Mouse (Mus musculus): Measurements from ENCODE around the gene Muc4. TPM values are rescaled to one million over a fixed set of nuclear protein-coding genes. Genes with fewer than 3 reads are reported as not detected.

Muc4 gene
- polyA plus RNA-seq, 1 experiment from 2014 or later, result 0.22 TPM

- 82% methylated on average over 6 of the region's 6 CpGs for WGBS
- Histone ChIP-seq H3K36me3 (ENCODE audit: control insufficient read depth, insufficient read depth, low read length) (no peaks in the 10 kb centered on the region), H3K9me3 (ENCODE audit: control insufficient read depth, low read length) (no peaks in the 10 kb centered on the region), H3K4me2 (replicated peaks; ENCODE audit: low read depth, low read length) (no peak overlapping the region), H3K27me3 (ENCODE audit: control insufficient read depth, insufficient read depth, low read length) (no peaks in the 10 kb centered on the region; the same call in 1 of the 2 replicates), H3K9ac (ENCODE audit: low read depth, low read length) (no peak overlapping the region), H3K4me3 (ENCODE audit: low read depth, low read length) (no peak overlapping the region), H3K4me1 (replicated peaks; ENCODE audit: control insufficient read depth, insufficient read depth, low read length) (no peaks in the 10 kb centered on the region), H3K27ac (ENCODE audit: low read depth, low read length) (no peak overlapping the region)
- no peak for ATAC-seq (ENCODE audit: low FRiP score)
- no peak for DNase-seq (ENCODE audit: low spot score)
Observed at GRCm38 (mm10) chr16:32803252-32803853, 67.7 kb downstream of the Muc4 start.

- no peaks in the 10 kb centered on the region for H3K36me3 ChIP-seq (ENCODE audit: control insufficient read depth, insufficient read depth, low read length)
- no peak overlapping the region for H3K9ac ChIP-seq (ENCODE audit: low read depth, low read length)
Observed at GRCm38 (mm10) chr16:32803901-32804300, 68.2 kb downstream of the Muc4 start.

GRCm38 (mm10) chr16:32805151-32805550 lies 69.5 kb downstream of the Muc4 start:
- no peaks in the 10 kb centered on the region; the same call in 1 of the 2 replicates for H3K27me3 ChIP-seq (ENCODE audit: control insufficient read depth, insufficient read depth, low read length)
- ATAC-seq (ENCODE audit: low FRiP score), result no peak
- no peak overlapping the region for H3K27ac ChIP-seq (ENCODE audit: low read depth, low read length)
- no peak overlapping the region for H3K9ac ChIP-seq (ENCODE audit: low read depth, low read length)
- WGBS, result 89% methylated on average over 7 of the region's 7 CpGs
- no peak overlapping the region for H3K4me2 ChIP-seq (replicated peaks; ENCODE audit: low read depth, low read length)
- DNase-seq (ENCODE audit: low spot score), result no peak
- no peaks in the 10 kb centered on the region for H3K9me3 ChIP-seq (ENCODE audit: control insufficient read depth, low read length)
- H3K36me3 ChIP-seq (ENCODE audit: control insufficient read depth, insufficient read depth, low read length), result no peaks in the 10 kb centered on the region
- H3K4me3 ChIP-seq (ENCODE audit: low read depth, low read length), result no peak overlapping the region
- H3K4me1 ChIP-seq (replicated peaks; ENCODE audit: control insufficient read depth, insufficient read depth, low read length), result no peaks in the 10 kb centered on the region

More at GRCm38 (mm10) chr16:32803901-32804300, 68.2 kb downstream of the Muc4 start:
- Histone ChIP-seq H3K4me2 (replicated peaks; ENCODE audit: low read depth, low read length) (no peak overlapping the region), H3K27me3 (ENCODE audit: control insufficient read depth, insufficient read depth, low read length) (no peaks in the 10 kb centered on the region; the same call in 1 of the 2 replicates), H3K27ac (ENCODE audit: low read depth, low read length) (no peak overlapping the region), H3K4me3 (ENCODE audit: low read depth, low read length) (no peak overlapping the region), H3K4me1 (replicated peaks; ENCODE audit: control insufficient read depth, insufficient read depth, low read length) (no peaks in the 10 kb centered on the region), H3K9me3 (ENCODE audit: control insufficient read depth, low read length) (no peaks in the 10 kb centered on the region)
- 53% methylated on average over 5 of the region's 5 CpGs for WGBS
- DNase-seq (ENCODE audit: low spot score) (no peak), ATAC-seq (ENCODE audit: low FRiP score) (no peak)

- Histone ChIP-seq H3K4me3 (ENCODE audit: low read depth, low read length) (no peak overlapping the region), H3K27me3 (ENCODE audit: control insufficient read depth, insufficient read depth, low read length) (no peaks in the 10 kb centered on the region; the same call in 1 of the 2 replicates), H3K27ac (ENCODE audit: low read depth, low read length) (no peak overlapping the region), H3K9me3 (ENCODE audit: control insufficient read depth, low read length) (no peaks in the 10 kb centered on the region), H3K36me3 (ENCODE audit: control insufficient read depth, insufficient read depth, low read length) (no peaks in the 10 kb centered on the region), H3K4me2 (replicated peaks; ENCODE audit: low read depth, low read length) (no peak overlapping the region), H3K4me1 (replicated peaks; ENCODE audit: control insufficient read depth, insufficient read depth, low read length) (no peaks in the 10 kb centered on the region), H3K9ac (ENCODE audit: low read depth, low read length) (no peak overlapping the region)
- ATAC-seq (ENCODE audit: low FRiP score) (no peak), DNase-seq (ENCODE audit: low spot score) (no peak)
- WGBS, result 58% methylated on average over 8 of the region's 8 CpGs
Observed at GRCm38 (mm10) chr16:32807408-32808185, 71.9 kb downstream of the Muc4 start.

GRCm38 (mm10) chr16:32810321-32810720 lies 74.6 kb downstream of the Muc4 start, which contains the start of gene Smbd1:
Gene Smbd1, minus strand, starts transcription at chr16:32810477.
- no peaks in the 10 kb centered on the region for H3K4me1 ChIP-seq (replicated peaks; ENCODE audit: control insufficient read depth, insufficient read depth, low read length)
- H3K36me3 ChIP-seq (ENCODE audit: control insufficient read depth, insufficient read depth, low read length), result no peaks in the 10 kb centered on the region
- H3K9ac ChIP-seq (ENCODE audit: low read depth, low read length), result no peak within 1 kb of the TSS
- no peak within 1 kb of the TSS for H3K4me2 ChIP-seq (replicated peaks; ENCODE audit: low read depth, low read length)
- ATAC-seq (ENCODE audit: low FRiP score) (no peak), DNase-seq (ENCODE audit: low spot score) (no peak)
- H3K27ac ChIP-seq (ENCODE audit: low read depth, low read length), result no peak within 1 kb of the TSS
- no peaks in the 10 kb centered on the region for H3K9me3 ChIP-seq (ENCODE audit: control insufficient read depth, low read length)
- H3K27me3 ChIP-seq (ENCODE audit: control insufficient read depth, insufficient read depth, low read length), result no peaks in the 10 kb centered on the region; the same call in 1 of the 2 replicates
- H3K4me3 ChIP-seq (ENCODE audit: low read depth, low read length), result no peak within 1 kb of the TSS
- 93% methylated on average over 4 of the region's 4 CpGs for WGBS

- 4% methylated on average over 9 of the region's 9 CpGs for WGBS
- DNase-seq (ENCODE audit: low spot score) (peak; percentile 91), ATAC-seq (ENCODE audit: low FRiP score) (no peak)
- no peak overlapping the region for H3K4me2 ChIP-seq (replicated peaks; ENCODE audit: low read depth, low read length)
- H3K36me3 ChIP-seq (ENCODE audit: control insufficient read depth, insufficient read depth, low read length), result no peaks in the 10 kb centered on the region
- no peaks in the 10 kb centered on the region for H3K27me3 ChIP-seq (ENCODE audit: control insufficient read depth, insufficient read depth, low read length)
- H3K4me1 ChIP-seq (replicated peaks; ENCODE audit: control insufficient read depth, insufficient read depth, low read length), result no peaks in the 10 kb centered on the region
- H3K4me3 ChIP-seq (ENCODE audit: low read depth, low read length), result no peak overlapping the region
- H3K27ac ChIP-seq (ENCODE audit: low read depth, low read length), result no peak overlapping the region
- no peaks in the 10 kb centered on the region for H3K9me3 ChIP-seq (ENCODE audit: control insufficient read depth, low read length)
- H3K9ac ChIP-seq (ENCODE audit: low read depth, low read length), result no peak overlapping the region
Observed at GRCm38 (mm10) chr16:32812888-32813361, 77.2 kb downstream of the Muc4 start.

GRCm38 (mm10) chr16:32813362-32813761 lies 77.7 kb downstream of the Muc4 start:
- DNase-seq (ENCODE audit: low spot score) (no peak), ATAC-seq (ENCODE audit: low FRiP score) (no peak)
- no peaks in the 10 kb centered on the region for H3K36me3 ChIP-seq (ENCODE audit: control insufficient read depth, insufficient read depth, low read length)
- H3K4me1 ChIP-seq (replicated peaks; ENCODE audit: control insufficient read depth, insufficient read depth, low read length), result no peaks in the 10 kb centered on the region
- WGBS, result 49% methylated on average over 9 of the region's 9 CpGs
- no peak overlapping the region for H3K4me2 ChIP-seq (replicated peaks; ENCODE audit: low read depth, low read length)
- no peaks in the 10 kb centered on the region for H3K27me3 ChIP-seq (ENCODE audit: control insufficient read depth, insufficient read depth, low read length)
- no peaks in the 10 kb centered on the region for H3K9me3 ChIP-seq (ENCODE audit: control insufficient read depth, low read length)
- H3K4me3 ChIP-seq (ENCODE audit: low read depth, low read length), result no peak overlapping the region
- no peak overlapping the region for H3K27ac ChIP-seq (ENCODE audit: low read depth, low read length)
- H3K9ac ChIP-seq (ENCODE audit: low read depth, low read length), result no peak overlapping the region

GRCm38 (mm10) chr16:32813771-32814170 lies 78.1 kb downstream of the Muc4 start:
- no peak for ATAC-seq (ENCODE audit: low FRiP score)
- no peak overlapping the region for H3K9ac ChIP-seq (ENCODE audit: low read depth, low read length)
- no peak overlapping the region for H3K27ac ChIP-seq (ENCODE audit: low read depth, low read length)
- no peak for DNase-seq (ENCODE audit: low spot score)
- H3K4me1 ChIP-seq (replicated peaks; ENCODE audit: control insufficient read depth, insufficient read depth, low read length), result no peaks in the 10 kb centered on the region
- H3K36me3 ChIP-seq (ENCODE audit: control insufficient read depth, insufficient read depth, low read length), result no peaks in the 10 kb centered on the region
- 66% methylated on average over 3 of the region's 3 CpGs for WGBS
- H3K4me2 ChIP-seq (replicated peaks; ENCODE audit: low read depth, low read length), result no peak overlapping the region
- H3K9me3 ChIP-seq (ENCODE audit: control insufficient read depth, low read length), result no peaks in the 10 kb centered on the region
- no peaks in the 10 kb centered on the region for H3K27me3 ChIP-seq (ENCODE audit: control insufficient read depth, insufficient read depth, low read length)
- H3K4me3 ChIP-seq (ENCODE audit: low read depth, low read length), result no peak overlapping the region

Data from hindbrain, embryonic 11.5 days (tissue).